Mouse (Mus musculus) brain, embryonic 14.5 days (tissue): ENCODE results near the gene Cdk19. TPM values are rescaled to one million over a fixed set of nuclear protein-coding genes. Genes with fewer than 3 reads are reported as not detected.

Experiments used
- DNase-seq: peaks from one replicate; pipeline ENCODE4 v3.0.0-alpha.2; 2011; ENCODE audit warnings: low read depth
- CTCF ChIP-seq: fragments of 200-500 bp; IDR thresholded peaks from 2 replicates; pipeline ENCODE4 v1.5.1; 2012; ENCODE audit warnings: inconsistent platforms, mild to moderate bottlenecking, moderate library complexity, borderline replicate concordance; ENCODE audit not compliant: insufficient read depth, insufficient read length; ENCODE audit errors: extremely low read depth
- POLR2A ChIP-seq: fragments of 200-500 bp; IDR thresholded peaks from 2 replicates; pipeline ENCODE4 v1.6.1; 2012; ENCODE audit warnings: mild to moderate bottlenecking, inconsistent platforms, borderline replicate concordance; ENCODE audit not compliant: poor library complexity, insufficient read depth, insufficient read length, severe bottlenecking; ENCODE audit errors: extremely low read depth
- polyA plus RNA-seq: library from polyadenylated mRNA; depleted of rRNA; stranded (reverse); fragments of >200 nt; gene quantifications from 2 replicates; pipeline ENCODE4 v1.2.3, GENCODE M21; 2012

Cdk19 gene
- polyA plus RNA-seq, 1 experiment = 21.5 TPM

DNA sequence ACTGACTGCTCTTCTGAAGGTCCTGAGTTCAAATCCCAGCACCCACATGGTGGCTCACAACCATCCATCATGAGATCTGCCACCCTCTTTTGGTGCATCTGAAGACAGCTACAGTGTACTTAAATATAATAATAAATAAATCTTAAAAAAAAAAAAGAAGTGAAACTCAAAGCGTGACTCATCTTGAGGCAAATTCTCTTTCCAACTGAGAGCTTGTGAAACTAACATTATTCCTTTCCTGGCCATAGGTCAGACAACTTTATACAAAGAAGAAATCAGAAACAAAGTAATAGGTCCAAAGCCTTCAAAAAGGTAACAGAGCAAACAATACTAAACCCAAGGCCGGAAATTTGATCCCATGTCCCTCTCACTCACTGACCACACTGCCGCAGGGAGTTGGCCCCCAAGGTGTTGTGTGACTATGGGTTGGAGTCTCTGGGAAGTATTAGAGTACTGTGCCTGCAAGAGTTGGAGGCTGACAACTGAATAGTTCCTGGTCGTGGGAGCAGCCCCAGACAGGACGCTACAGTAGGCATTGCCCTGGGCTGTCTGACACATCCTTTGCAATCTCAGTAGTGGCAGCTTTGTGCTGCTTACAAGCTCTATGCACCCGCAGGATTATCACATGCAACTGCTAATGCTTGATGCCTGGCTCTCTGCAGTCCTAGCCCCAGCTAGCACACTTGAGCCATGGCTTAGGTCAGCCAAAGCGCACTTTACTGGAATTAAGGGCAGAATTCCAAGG, 22.4 kb upstream of the Cdk19 start:
- no peak for DNase-seq
- no peak for TF ChIP-seq CTCF
- no peak for TF ChIP-seq POLR2A

DNA sequence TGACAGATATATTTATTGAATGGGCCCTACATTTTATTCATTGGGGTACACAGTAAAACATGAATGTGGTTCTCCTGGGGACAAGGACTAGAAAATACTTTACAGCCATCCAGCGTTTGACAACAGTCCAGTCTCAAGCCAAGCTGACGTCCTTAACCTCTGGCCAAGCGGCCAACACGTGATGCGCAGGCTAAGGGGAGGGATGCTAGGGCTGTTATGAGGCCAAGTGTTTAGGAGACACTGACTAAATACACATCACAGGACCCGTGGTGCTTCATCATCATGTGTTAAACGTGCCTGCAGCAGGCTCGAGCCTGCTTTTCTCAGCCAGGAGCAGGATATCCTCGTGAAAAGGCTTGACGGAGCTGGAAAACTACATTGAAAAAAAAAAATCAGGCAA, 19.1 kb upstream of the Cdk19 start:
- no peak for TF ChIP-seq POLR2A
- TF ChIP-seq CTCF = no peak
- DNase-seq = no peak

DNA sequence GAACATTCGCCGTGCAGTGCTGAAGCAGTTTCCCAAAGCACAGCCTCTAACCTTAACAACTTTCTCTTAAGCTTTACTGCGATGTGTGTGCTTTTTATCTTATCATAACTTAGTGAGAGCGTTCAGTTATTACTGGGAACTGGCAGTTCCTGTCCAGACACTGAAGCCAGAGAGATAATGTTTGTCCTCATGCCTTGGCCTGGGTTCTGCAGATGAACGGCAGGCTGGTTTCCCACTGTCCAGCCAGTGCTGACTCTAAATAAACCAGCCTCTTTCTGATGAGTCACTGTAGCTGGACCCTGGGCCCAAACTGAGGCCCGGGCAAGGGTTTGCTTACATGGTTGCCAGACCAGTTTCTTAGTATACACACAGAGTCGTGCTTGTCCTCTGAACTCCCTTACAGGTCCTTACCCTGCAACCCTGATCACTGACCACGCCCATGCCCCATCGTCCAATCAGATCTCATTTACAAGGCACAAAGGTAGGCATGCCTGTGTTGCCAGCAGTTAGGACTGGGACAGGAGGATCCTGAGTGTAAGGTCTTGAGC, 11.3 kb upstream of the Cdk19 start:
- TF ChIP-seq CTCF = no peak
- no peak for TF ChIP-seq POLR2A
- no peak for DNase-seq

DNA sequence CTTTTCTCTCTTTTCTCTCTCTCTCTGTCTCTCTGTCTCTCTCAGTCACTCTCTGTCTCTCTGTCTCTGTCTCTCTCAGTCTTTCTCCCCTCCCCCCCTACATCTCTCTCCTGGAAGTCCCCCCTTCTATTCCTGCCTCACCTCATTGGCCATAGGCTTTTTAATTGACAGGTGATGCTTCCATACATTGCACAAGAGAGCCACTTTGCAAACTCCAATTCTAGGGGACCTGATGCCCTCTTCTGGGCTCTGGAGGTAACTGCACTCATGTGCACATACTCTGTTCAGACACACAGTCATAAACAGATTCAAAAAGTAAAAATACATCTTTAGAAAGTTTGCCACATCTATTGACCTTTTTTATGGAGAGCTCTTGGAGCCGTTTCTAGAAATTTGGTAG, 9.1 kb upstream of the Cdk19 start:
- TF ChIP-seq CTCF (no peak), POLR2A (no peak)
- no peak for DNase-seq

DNA sequence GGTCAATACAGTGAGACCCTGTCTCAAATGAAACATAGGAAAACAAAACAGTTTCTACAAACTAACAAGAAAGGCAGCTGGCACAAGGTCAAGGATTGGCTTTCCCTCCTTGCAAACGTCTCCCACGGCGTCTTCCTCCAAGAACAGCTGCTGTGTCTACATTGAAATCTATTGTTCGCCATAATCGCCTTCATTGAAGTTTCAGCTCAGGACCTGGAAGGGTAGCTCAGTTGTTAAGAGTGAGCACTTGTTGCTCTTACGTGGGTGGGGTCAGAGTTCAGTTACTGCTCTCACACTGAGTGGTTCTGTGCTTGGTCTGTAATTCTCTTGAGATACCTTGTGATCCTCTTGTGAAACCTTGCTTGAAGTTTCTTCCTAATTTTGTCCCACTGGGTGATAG, 6.5 kb upstream of the Cdk19 start:
- DNase-seq = no peak
- TF ChIP-seq CTCF = no peak
- no peak for TF ChIP-seq POLR2A

DNA sequence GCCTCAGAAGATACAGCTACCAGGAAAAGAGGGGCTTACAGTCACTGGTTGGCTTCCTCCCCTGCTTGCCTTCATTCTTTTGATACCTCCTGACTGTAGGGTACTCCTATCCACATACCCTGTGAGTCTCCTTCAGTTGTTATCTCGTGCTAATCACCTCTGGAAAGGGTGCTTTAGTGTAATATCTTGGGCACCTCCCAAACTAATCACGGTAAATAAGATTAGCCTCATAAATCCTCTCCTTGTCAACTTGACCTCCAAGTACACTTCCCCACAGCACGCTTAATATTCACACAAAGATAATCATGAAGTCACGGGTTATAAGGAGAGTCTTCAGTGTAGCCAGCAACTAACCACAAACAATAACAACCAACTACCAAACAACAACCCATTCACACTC, 2.7 kb downstream of the Cdk19 start:
- TF ChIP-seq POLR2A = no peak
- TF ChIP-seq CTCF = no peak
- no peak for DNase-seq

DNA sequence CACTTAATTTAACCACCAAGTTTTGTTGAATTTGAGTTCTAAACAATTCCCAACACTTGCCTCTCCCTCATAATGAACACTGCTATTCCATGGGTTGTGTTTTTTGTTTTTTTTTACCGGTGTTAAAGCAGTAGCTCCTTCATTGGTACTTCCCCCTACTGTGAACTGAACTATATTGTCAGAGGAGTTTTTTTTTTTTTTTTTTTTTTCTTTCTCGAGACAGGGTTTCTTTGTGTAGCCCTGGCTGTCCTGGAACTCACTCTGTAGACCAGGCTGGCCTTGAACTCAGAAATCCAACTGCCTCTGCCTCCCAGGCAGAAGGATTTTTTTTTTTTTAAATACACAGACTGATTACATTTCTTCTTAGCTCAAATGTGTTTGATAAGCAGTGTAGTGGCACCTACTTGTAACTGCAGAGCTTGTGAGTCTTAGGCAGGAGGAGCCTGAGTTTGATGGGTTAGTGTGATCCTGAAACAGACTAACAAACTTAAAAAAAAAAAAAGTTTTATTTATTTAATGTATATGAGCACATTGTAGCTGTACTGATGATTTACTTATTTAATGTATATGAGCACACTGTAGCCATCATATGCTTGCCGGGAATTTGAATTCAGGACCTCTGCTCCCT, 7.5 kb downstream of the Cdk19 start:
- no peak for TF ChIP-seq POLR2A
- TF ChIP-seq CTCF = no peak
- no peak for DNase-seq

DNA sequence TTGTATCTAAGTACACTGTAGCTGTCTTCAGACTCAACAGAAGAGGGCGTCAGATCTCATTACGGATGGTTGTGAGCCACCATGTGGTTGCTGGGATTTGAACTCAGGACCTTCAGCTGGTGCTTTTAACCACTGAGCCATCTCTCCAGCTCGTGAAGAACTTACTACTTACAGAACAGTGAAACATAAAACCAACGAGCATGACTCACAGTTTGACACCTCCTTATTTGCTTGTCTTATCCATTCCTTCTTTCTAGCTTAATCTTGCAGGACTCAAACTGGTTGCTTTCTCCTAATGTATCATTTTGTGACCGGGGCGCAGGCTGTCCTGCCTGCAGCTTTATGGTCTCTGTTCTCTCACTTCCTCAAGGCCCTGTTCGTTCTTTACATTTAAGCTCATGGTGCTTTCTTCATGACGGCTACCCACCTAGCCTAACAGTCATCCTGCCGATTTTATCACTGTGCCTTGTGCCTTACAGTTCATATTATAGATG, 8.1 kb downstream of the Cdk19 start:
- no peak for DNase-seq
- TF ChIP-seq POLR2A (no peak), CTCF (no peak)

DNA sequence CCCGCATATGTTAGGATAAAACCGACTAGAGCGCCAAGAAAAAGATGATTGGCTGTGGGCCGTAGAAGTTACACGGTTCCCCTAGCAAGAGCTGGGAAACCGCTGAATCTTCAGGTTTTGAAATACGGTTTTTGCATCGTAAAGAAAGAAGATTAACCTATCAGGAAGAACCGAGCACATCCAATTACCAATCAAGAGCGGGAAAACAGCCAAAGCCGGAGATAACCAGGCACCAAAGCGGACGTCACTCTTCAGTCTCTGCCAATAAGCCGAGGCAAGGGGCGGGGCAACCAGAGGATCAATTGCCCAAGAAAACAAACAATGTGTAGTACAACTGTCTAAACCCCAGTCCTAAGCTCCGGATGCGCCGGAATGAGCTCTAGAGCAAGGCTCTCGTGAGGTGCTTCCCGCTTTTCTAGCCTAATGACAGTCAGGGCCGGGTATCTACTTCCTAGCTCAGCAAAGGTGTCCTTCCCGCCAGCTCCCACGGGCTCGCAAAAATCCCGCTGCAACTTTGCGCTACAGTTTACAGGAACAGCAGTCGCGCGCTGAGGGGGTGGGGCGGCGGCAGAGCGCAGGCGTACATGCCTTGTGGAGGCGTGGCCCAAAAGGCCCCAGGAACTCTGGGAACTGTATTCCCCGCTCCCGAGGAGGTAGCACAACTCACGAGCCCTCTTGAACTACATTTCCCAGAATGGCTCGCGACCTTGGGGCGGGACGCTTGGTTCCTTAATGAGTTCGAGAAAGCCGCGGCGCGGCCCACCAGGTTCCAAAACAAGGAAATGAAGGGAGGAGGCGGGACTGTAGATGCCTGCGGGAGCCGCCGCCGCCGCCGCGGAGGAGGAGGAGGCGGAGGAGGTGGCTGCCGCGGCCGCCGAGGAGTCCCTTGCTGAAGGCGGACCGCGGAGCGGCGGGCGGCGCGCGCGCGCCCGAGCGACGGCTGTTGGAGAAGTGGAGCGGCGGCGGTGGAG, 9.5 kb downstream of the Cdk19 start:
- DNase-seq = peak; percentile 100
- peak; percentile 85 for TF ChIP-seq POLR2A
- no peak for TF ChIP-seq CTCF

DNA sequence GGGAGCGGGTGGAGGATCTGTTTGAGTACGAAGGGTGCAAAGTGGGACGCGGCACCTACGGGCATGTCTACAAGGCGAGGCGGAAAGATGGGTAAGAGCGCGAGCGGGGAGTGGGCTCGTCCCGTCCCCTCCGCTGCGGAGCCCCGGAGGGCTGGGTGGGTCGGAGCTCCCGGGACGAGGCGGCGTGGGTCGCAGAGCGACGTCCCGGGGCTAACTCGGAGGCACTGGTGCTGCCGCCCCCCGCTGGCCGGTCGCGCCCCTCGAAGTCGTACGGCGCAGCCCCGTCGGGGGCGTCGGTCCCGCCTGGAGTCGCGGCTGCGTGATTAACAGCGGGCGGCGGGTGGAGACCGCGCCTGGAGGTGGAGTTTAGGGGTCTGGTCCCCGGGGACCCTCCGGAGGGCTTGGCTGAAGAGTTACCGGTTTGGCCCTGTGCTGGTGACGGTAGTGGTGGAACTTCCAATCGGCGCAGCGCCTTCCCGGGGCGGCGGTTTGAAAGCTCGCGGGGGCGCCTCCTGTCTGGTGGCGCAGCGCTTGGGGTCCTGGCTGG, 10.3 kb downstream of the Cdk19 start:
- DNase-seq = peak; percentile 78
- peak; percentile 43; the same call in 1 of the 2 replicates for TF ChIP-seq POLR2A
- no peak for TF ChIP-seq CTCF

DNA sequence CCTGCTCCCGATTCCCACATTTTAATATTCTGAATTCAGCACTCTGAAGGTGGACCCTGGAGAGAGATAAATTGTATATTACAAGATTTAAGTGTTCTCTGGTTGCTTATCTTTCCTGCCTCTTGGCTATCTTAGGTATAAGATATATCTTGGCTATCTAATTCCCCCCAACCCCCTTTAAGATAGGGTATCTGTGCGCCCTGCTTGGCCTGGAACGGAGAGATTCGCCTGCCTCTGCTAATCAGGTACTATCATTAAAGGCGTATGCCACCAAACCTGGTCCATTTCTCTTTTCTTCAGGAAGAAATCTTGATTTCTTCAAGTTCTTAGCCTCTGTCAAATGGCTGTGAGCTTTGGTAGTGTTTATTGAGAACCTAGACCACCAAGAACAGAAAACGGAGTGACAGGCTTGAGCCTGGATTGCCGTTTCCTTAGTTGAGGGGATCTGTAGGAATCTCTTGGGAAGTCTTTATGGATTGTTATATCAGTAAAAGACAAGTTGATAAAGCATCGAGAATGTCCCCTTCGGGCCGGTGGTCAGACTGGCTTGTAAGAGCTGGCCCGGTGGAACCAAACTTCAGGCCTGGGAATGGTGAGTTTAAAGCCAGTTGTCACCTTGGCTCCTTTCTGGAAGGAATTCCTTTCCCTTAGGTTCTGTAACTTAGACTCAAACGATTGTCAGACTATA, 11.0 kb downstream of the Cdk19 start:
- DNase-seq = no peak
- TF ChIP-seq POLR2A = no peak
- no peak for TF ChIP-seq CTCF

DNA sequence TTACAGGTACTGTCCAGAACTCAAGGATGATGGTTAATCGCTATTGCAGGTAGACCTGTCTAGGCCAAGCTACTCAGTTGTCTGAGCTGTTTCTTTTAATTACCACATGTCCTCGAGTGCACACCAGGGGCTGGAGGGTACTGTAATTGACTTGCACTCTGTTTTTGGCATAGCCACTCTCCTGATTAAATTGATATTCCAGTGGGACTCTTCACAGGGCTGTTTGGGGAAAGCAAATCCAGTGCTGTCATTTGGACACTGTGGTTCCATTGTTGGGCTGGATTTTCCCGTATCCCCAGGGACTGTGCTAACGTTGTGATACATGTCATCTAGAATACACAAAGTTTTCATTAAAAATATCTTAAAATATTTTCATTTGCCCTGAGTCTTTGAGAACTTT, 11.8 kb downstream of the Cdk19 start:
- no peak for DNase-seq
- TF ChIP-seq POLR2A (no peak), CTCF (no peak)

DNA sequence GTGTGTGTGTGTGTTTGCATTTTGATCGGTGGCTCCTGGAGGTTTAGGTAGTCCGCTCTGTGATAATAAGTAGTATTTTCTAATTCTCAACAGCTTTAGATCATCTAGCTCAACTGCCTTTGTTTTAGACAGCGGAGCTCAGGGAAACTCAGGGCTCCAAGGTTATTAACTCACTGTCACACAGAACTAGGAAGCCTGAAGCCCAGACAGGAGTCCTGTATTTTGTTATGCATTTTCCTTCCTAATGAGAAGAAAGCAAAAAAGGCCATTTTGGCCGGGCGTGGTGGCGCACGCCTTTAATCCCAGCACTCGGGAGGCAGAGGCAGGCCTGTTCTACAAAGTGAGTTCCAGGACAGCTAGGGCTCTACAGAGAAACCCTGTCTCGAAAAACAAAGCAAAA, 14.7 kb downstream of the Cdk19 start:
- no peak for DNase-seq
- TF ChIP-seq CTCF (no peak), POLR2A (no peak)

DNA sequence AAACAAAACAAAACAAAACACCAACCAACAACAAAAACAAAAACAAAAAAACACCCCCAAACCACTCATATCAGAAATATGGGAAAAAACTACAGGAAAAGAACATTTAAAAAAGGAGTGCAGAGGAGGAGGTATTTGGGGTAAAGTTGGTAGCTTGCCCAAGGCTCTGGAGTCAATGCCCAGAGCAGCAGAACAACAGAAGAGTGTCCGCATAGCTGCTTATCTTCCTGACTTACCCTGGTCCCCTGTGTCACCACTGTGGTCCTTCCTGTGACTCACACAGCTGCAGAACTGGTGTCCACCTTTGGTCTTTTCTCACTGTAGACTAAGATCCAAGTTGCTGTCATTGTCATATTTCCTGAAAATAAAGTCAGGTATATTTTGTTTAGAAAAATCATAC, 15.2 kb downstream of the Cdk19 start:
- TF ChIP-seq CTCF (no peak), POLR2A (no peak)
- no peak for DNase-seq
